Mouse (Mus musculus) lung, embryonic 15.5 days (tissue): ENCODE data around the gene Nipa2. TPM values are rescaled to one million over a fixed set of nuclear protein-coding genes. Genes with fewer than 3 reads are reported as not detected.

Experiments
- ATAC-seq: fragments of 200-750 bp; cut with Nextera tagmentation; 2 replicates; pipeline ENCODE4 v1.8.0; 2017; ENCODE audit warnings: moderate number of reproducible peaks, borderline replicate concordance; ENCODE audit not compliant: low FRiP score, low TSS enrichment; ENCODE audit errors: extremely low read depth
- H3K27ac ChIP-seq: fragments of 300-500 bp; sonication (generic); 2 replicates; pipeline ENCODE4 v1.5.1; 2015; ENCODE audit warnings: moderate library complexity, mild to moderate bottlenecking, inconsistent platforms
- H3K27me3 ChIP-seq: fragments of 300-500 bp; sonication (generic); 2 replicates; pipeline ENCODE4 v1.6.1; 2015; ENCODE audit warnings: inconsistent platforms
- H3K36me3 ChIP-seq: fragments of 300-500 bp; sonication (generic); 2 replicates; pipeline ENCODE4 v1.6.1; 2015; ENCODE audit warnings: inconsistent platforms
- H3K4me1 ChIP-seq: fragments of 300-500 bp; sonication (generic); 2 replicates; pipeline ENCODE4 v1.6.1; 2015; ENCODE audit warnings: inconsistent platforms
- H3K4me2 ChIP-seq: fragments of 300-500 bp; sonication (generic); 2 replicates; pipeline ENCODE4 v1.6.1; 2015; ENCODE audit warnings: inconsistent platforms, mild to moderate bottlenecking, moderate library complexity
- H3K4me3 ChIP-seq: fragments of 300-500 bp; sonication (generic); 2 replicates; pipeline ENCODE4 v1.5.1; 2015; ENCODE audit warnings: mild to moderate bottlenecking, inconsistent platforms
- H3K9ac ChIP-seq: fragments of 300-500 bp; sonication (generic); 2 replicates; pipeline ENCODE4 v1.6.1; 2015; ENCODE audit warnings: inconsistent platforms
- H3K9me3 ChIP-seq: fragments of 300-500 bp; sonication (generic); 2 replicates; pipeline ENCODE4 v1.6.1; 2016; ENCODE audit warnings: inconsistent platforms
- WGBS: fragments of 180-500 bp; shearing (Covaris S2); methylation state at CpG from one replicate; pipeline ENCODE4 v1.1.7; 2015; 5-methylcytosine and 5-hydroxymethylcytosine counted together
- polyA plus RNA-seq: library from polyadenylated mRNA; unstranded; fragments of >200 nt; fragmentation: Nextera tagmentation; extraction: Ambion mirVana; gene quantifications from 2 replicates; pipeline ENCODE4 v1.2.1, GENCODE M21; 2015

The Nipa2 gene
- polyA plus RNA-seq, 1 experiment from 2014 or later: 46.1 TPM

- H3K9ac ChIP-seq: no peak overlapping the region
- H3K9me3 ChIP-seq: no peaks in the 10 kb centered on the region
- H3K27ac ChIP-seq: no peak overlapping the region
- no peak overlapping the region for H3K4me3 ChIP-seq
- H3K4me1 ChIP-seq: no peaks in the 10 kb centered on the region
- H3K36me3 ChIP-seq: peaks cover 7% of the 10 kb centered on the region; the same call in 1 of the 2 replicates
- no peak overlapping the region for H3K4me2 ChIP-seq
- ATAC-seq: no peak
- WGBS: 84% methylated on average over 2 of the region's 2 CpGs
- H3K27me3 ChIP-seq: no peaks in the 10 kb centered on the region
These were observed 19.2 kb upstream of the Nipa2 start for GRCm38 (mm10) chr7:55981511-55981910.

- H3K4me2 ChIP-seq: no peak overlapping the region
- no peak for ATAC-seq
- H3K36me3 ChIP-seq: peaks cover 3% of the 10 kb centered on the region; the same call in 1 of the 2 replicates
- H3K4me3 ChIP-seq: no peak overlapping the region
- no peak overlapping the region for H3K9ac ChIP-seq
- WGBS: 93% methylated on average over 2 of the region's 2 CpGs
- no peaks in the 10 kb centered on the region for H3K9me3 ChIP-seq
- H3K27ac ChIP-seq: no peak overlapping the region
- no peaks in the 10 kb centered on the region for H3K4me1 ChIP-seq
- H3K27me3 ChIP-seq: no peaks in the 10 kb centered on the region
These were observed 12.2 kb upstream of the Nipa2 start for GRCm38 (mm10) chr7:55974429-55974828.

GRCm38 (mm10) chr7:55969415-55969814 lies 7.1 kb upstream of the Nipa2 start:
- no peak overlapping the region for H3K4me2 ChIP-seq
- H3K36me3 ChIP-seq: no peaks in the 10 kb centered on the region
- 70% methylated on average over 1 of the region's 1 CpGs for WGBS
- no peak overlapping the region for H3K9ac ChIP-seq
- ATAC-seq: no peak
- no peaks in the 10 kb centered on the region for H3K4me1 ChIP-seq
- H3K27ac ChIP-seq: no peak overlapping the region
- no peaks in the 10 kb centered on the region for H3K9me3 ChIP-seq
- H3K27me3 ChIP-seq: no peaks in the 10 kb centered on the region
- H3K4me3 ChIP-seq: no peak overlapping the region

- H3K27me3 ChIP-seq: no peaks in the 10 kb centered on the region
- no peak for ATAC-seq
- H3K4me3 ChIP-seq: peak overlapping the region; percentile 33
- H3K4me1 ChIP-seq: no peaks in the 10 kb centered on the region
- H3K9ac ChIP-seq: no peak overlapping the region
- peak overlapping the region; percentile 52 for H3K4me2 ChIP-seq
- H3K36me3 ChIP-seq: no peaks in the 10 kb centered on the region
- no peaks in the 10 kb centered on the region for H3K9me3 ChIP-seq
- 38% methylated on average over 16 of the region's 16 CpGs for WGBS
- H3K27ac ChIP-seq: 0 out of 2 replicates have a peak overlapping the region, but pooled peaks have one; percentile 24
These were observed 6.1 kb upstream of the Nipa2 start for GRCm38 (mm10) chr7:55968258-55968901.

GRCm38 (mm10) chr7:55966866-55967460 lies 4.7 kb upstream of the Nipa2 start:
- Histone ChIP-seq H3K27ac (no peak overlapping the region), H3K9me3 (no peaks in the 10 kb centered on the region), H3K4me2 (no peak overlapping the region), H3K4me1 (peaks cover 6% of the 10 kb centered on the region), H3K27me3 (no peaks in the 10 kb centered on the region), H3K4me3 (no peak overlapping the region), H3K9ac (no peak overlapping the region), H3K36me3 (no peaks in the 10 kb centered on the region)
- no peak for ATAC-seq
- WGBS: 32% methylated on average over 3 of the region's 3 CpGs

- peaks cover 13% of the 10 kb centered on the region for H3K4me1 ChIP-seq
- no peak overlapping the region for H3K4me3 ChIP-seq
- no peaks in the 10 kb centered on the region for H3K9me3 ChIP-seq
- H3K36me3 ChIP-seq: peaks cover 2% of the 10 kb centered on the region; the same call in 1 of the 2 replicates
- no peak overlapping the region for H3K4me2 ChIP-seq
- H3K27ac ChIP-seq: no peak overlapping the region
- no peak overlapping the region for H3K9ac ChIP-seq
- no peak for ATAC-seq
- 94% methylated on average over 1 of the region's 1 CpGs for WGBS
- no peaks in the 10 kb centered on the region for H3K27me3 ChIP-seq
These were observed 1.8 kb downstream of the Nipa2 start for GRCm38 (mm10) chr7:55960506-55960905.

GRCm38 (mm10) chr7:55959801-55960200 lies 2.5 kb downstream of the Nipa2 start:
- no peak overlapping the region for H3K9ac ChIP-seq
- H3K27ac ChIP-seq: no peak overlapping the region
- H3K4me3 ChIP-seq: no peak overlapping the region
- H3K9me3 ChIP-seq: no peaks in the 10 kb centered on the region
- H3K36me3 ChIP-seq: peaks cover 2% of the 10 kb centered on the region; the same call in 1 of the 2 replicates
- 98% methylated on average over 3 of the region's 3 CpGs for WGBS
- no peak for ATAC-seq
- no peaks in the 10 kb centered on the region for H3K27me3 ChIP-seq
- no peak overlapping the region for H3K4me2 ChIP-seq
- H3K4me1 ChIP-seq: peaks cover 13% of the 10 kb centered on the region

- H3K4me3 ChIP-seq: no peak overlapping the region
- H3K9me3 ChIP-seq: no peaks in the 10 kb centered on the region
- no peaks in the 10 kb centered on the region for H3K27me3 ChIP-seq
- peaks cover 9% of the 10 kb centered on the region for H3K4me1 ChIP-seq
- H3K9ac ChIP-seq: no peak overlapping the region
- H3K27ac ChIP-seq: no peak overlapping the region
- H3K36me3 ChIP-seq: peaks cover 11% of the 10 kb centered on the region
- no peak overlapping the region for H3K4me2 ChIP-seq
- ATAC-seq: no peak
- WGBS: 94% methylated on average over 4 of the region's 4 CpGs
These were observed 4.4 kb downstream of the Nipa2 start for GRCm38 (mm10) chr7:55957916-55958315.

- ATAC-seq: no peak
- WGBS: 92% methylated on average over 3 of the region's 3 CpGs
- H3K4me1 ChIP-seq: peaks cover 7% of the 10 kb centered on the region
- no peaks in the 10 kb centered on the region for H3K9me3 ChIP-seq
- H3K9ac ChIP-seq: no peak overlapping the region
- H3K36me3 ChIP-seq: peaks cover 11% of the 10 kb centered on the region
- no peaks in the 10 kb centered on the region for H3K27me3 ChIP-seq
- H3K4me2 ChIP-seq: no peak overlapping the region
- H3K4me3 ChIP-seq: no peak overlapping the region
- H3K27ac ChIP-seq: no peak overlapping the region
These were observed 5.1 kb downstream of the Nipa2 start for GRCm38 (mm10) chr7:55957178-55957577.

GRCm38 (mm10) chr7:55956054-55956453 lies 6.2 kb downstream of the Nipa2 start:
- WGBS: 97% methylated on average over 2 of the region's 2 CpGs
- Histone ChIP-seq H3K27ac (no peak overlapping the region), H3K4me2 (no peak overlapping the region), H3K36me3 (peaks cover 11% of the 10 kb centered on the region), H3K4me3 (no peak overlapping the region), H3K27me3 (no peaks in the 10 kb centered on the region), H3K9ac (no peak overlapping the region), H3K4me1 (peaks cover 5% of the 10 kb centered on the region), H3K9me3 (no peaks in the 10 kb centered on the region)
- ATAC-seq: no peak

GRCm38 (mm10) chr7:55938341-55938740 lies 23.9 kb downstream of the Nipa2 start:
- Histone ChIP-seq H3K9me3 (no peaks in the 10 kb centered on the region), H3K4me2 (no peak overlapping the region), H3K4me3 (no peak overlapping the region), H3K36me3 (no peaks in the 10 kb centered on the region; the same call in 1 of the 2 replicates), H3K4me1 (no peaks in the 10 kb centered on the region), H3K27ac (no peak overlapping the region), H3K9ac (no peak overlapping the region), H3K27me3 (no peaks in the 10 kb centered on the region)
- no peak for ATAC-seq
- 88% methylated on average over 4 of the region's 4 CpGs for WGBS

- WGBS: 90% methylated on average over 2 of the region's 2 CpGs
- H3K9ac ChIP-seq: no peak overlapping the region
- H3K4me3 ChIP-seq: no peak overlapping the region
- no peak overlapping the region for H3K27ac ChIP-seq
- H3K27me3 ChIP-seq: no peaks in the 10 kb centered on the region
- H3K4me2 ChIP-seq: no peak overlapping the region
- no peaks in the 10 kb centered on the region for H3K4me1 ChIP-seq
- H3K36me3 ChIP-seq: peaks cover 15% of the 10 kb centered on the region
- no peak for ATAC-seq
- no peaks in the 10 kb centered on the region for H3K9me3 ChIP-seq
These were observed 27.3 kb downstream of the Nipa2 start for GRCm38 (mm10) chr7:55935025-55935424.
